Mouse (Mus musculus) cortical plate, adult 2 months (tissue): ENCODE measurements around the gene Anapc2.

ENCODE experiments used
- CTCF ChIP-seq: fragments of 200-500 bp; IDR thresholded peaks from 2 replicates; pipeline ENCODE4 v1.5.1; 2011; ENCODE audit warnings: mild to moderate bottlenecking, control low read depth, low read length; ENCODE audit not compliant: insufficient read depth; ENCODE audit errors: extremely low read depth
- POLR2A ChIP-seq: fragments of 200-500 bp; IDR thresholded peaks from 2 replicates; pipeline ENCODE4 v1.6.1; 2011; ENCODE audit warnings: mild to moderate bottlenecking, low read length, control low read depth; ENCODE audit not compliant: insufficient read depth; ENCODE audit errors: extremely low read depth

DNA sequence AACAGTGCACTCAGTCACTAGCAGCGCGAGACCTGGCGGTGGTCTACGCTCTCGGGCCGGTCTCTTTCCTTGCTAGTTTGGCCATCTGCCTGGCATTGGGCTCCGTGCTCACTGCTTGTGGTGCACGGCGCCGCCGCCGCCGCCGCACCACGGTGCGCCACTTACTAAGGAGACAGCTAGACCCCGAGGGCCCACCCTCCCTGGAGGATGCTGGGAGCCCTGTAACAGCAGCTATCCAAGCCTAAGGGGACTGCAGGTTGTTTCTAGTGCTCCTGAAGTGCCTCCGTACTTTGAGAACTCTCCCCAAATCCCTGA is 18.5 kb downstream of the Anapc2 start:
- TF ChIP-seq POLR2A: no peak
- no peak for TF ChIP-seq CTCF
